Mouse (Mus musculus): ENCODE results near the gene Wdr27.

GRCm38 (mm10) chr17:14904637-14905265 lies 38.2 kb downstream of the Wdr27 start:
- TF ChIP-seq CTCF (IDR thresholded peaks at IDR 0.05; ENCODE audit: insufficient read depth, low read length) (peak; percentile 36; the same call in 1 of the 2 replicates), POLR2A (IDR thresholded peaks at IDR 0.05; ENCODE audit: borderline replicate concordance, extremely low read depth, low read depth, low read length) (no peak)

Data from lung, adult 2 months (tissue).